Mouse (Mus musculus) C2C12 (cell line): Measurements from ENCODE around the gene Fbxl19. TPM values are rescaled to one million over a fixed set of nuclear protein-coding genes. Genes with fewer than 3 reads are reported as not detected.
A peak's percentile ranks its signal among the peaks of the same experiment; 100 is the strongest.
"Not testable (repeated sequence)": the region's sequence is repeated elsewhere in the genome, so short reads cannot be mapped to it uniquely, and the experiment has no call there.

Source experiments
- H3K27me3 ChIP-seq: one replicate; pipeline ENCODE4 v1.6.1; 2011; ENCODE audit not compliant: control insufficient read depth, insufficient read depth, insufficient read length
- H3K36me3 ChIP-seq: one replicate; pipeline ENCODE4 v1.6.1; 2011; ENCODE audit not compliant: control insufficient read depth, insufficient read depth
- H3K4me3 ChIP-seq: one replicate; pipeline ENCODE4 v1.5.1; 2011; ENCODE audit warnings: mild to moderate bottlenecking, control low read depth; ENCODE audit not compliant: poor library complexity, insufficient read depth, severe bottlenecking
- H3K79me2 ChIP-seq: one replicate; pipeline ENCODE4 v1.6.1; 2011; ENCODE audit not compliant: control insufficient read depth, insufficient read depth
- H3K79me3 ChIP-seq: one replicate; pipeline ENCODE4 v1.6.1; 2011; ENCODE audit warnings: low read depth, control low read depth
- H3ac ChIP-seq: one replicate; pipeline ENCODE3; 2011; ENCODE audit warnings: low read depth; ENCODE audit not compliant: control insufficient read depth, insufficient read length
- CEBPB ChIP-seq: IDR thresholded peaks from one replicate; pipeline ENCODE4 v1.6.1; 2011; ENCODE audit warnings: low read depth, mild to moderate bottlenecking, control low read depth, moderate library complexity
- CTCF ChIP-seq: IDR thresholded peaks from one replicate; pipeline ENCODE4 v1.5.1; 2011; ENCODE audit not compliant: control insufficient read depth, insufficient read depth, insufficient read length
- FOSL1 ChIP-seq: IDR thresholded peaks from one replicate; pipeline ENCODE4 v1.8.0; 2011; ENCODE audit warnings: mild to moderate bottlenecking, low read length; ENCODE audit not compliant: poor library complexity, insufficient read depth, severe bottlenecking
- MAX ChIP-seq: IDR thresholded peaks from one replicate; pipeline ENCODE4 v1.6.1; 2011; ENCODE audit warnings: mild to moderate bottlenecking, control low read depth
- MYOD1 ChIP-seq: IDR thresholded peaks from one replicate; pipeline ENCODE4 v1.6.1; 2011; ENCODE audit warnings: low read depth; ENCODE audit not compliant: control insufficient read depth, insufficient read length
- MYOG ChIP-seq: IDR thresholded peaks from one replicate; pipeline ENCODE4 v1.6.1; 2011; ENCODE audit not compliant: control insufficient read depth, insufficient read length; ENCODE audit errors: extremely low read depth
- USF1 ChIP-seq: IDR thresholded peaks from one replicate; pipeline ENCODE4 v1.6.1; 2011; ENCODE audit warnings: low read depth, mild to moderate bottlenecking, control low read depth, moderate library complexity
- polyA plus RNA-seq: library from polyadenylated mRNA; unstranded; fragments of >200 nt; fragmentation: generic; extraction: Trizol; gene quantifications from one replicate; pipeline ENCODE4 v1.2.1, GENCODE M21; 2012; ENCODE audit warnings: missing spikeins

Fbxl19 gene
- polyA plus RNA-seq, 1 experiment = 26.9 TPM

GRCm38 (mm10) chr7:127725490-127725889, 18.9 kb upstream of the Fbxl19 start:
- no peak for TF ChIP-seq USF1
- TF ChIP-seq FOSL1 = no peak
- no peak for TF ChIP-seq CTCF
- TF ChIP-seq CEBPB = no peak
- no peak for TF ChIP-seq MYOD1
- TF ChIP-seq MYOG = no peak
- TF ChIP-seq MAX = no peak
- H3K4me3 ChIP-seq = no peak overlapping the region
- H3K36me3 ChIP-seq = no peaks in the 10 kb centered on the region
- no peaks in the 10 kb centered on the region for H3K79me3 ChIP-seq
- no peaks in the 10 kb centered on the region for H3K79me2 ChIP-seq
- peaks cover 14% of the 10 kb centered on the region for H3K27me3 ChIP-seq
- H3ac ChIP-seq = no peak overlapping the region

GRCm38 (mm10) chr7:127725924-127726323, 18.4 kb upstream of the Fbxl19 start:
- TF ChIP-seq USF1 = no peak
- TF ChIP-seq FOSL1 = no peak
- TF ChIP-seq CTCF = no peak
- no peak for TF ChIP-seq MAX
- no peak for TF ChIP-seq MYOG
- no peak for TF ChIP-seq CEBPB
- no peak for TF ChIP-seq MYOD1
- Histone ChIP-seq H3K79me3 (no peaks in the 10 kb centered on the region), H3K36me3 (no peaks in the 10 kb centered on the region), H3K4me3 (no peak overlapping the region), H3K79me2 (no peaks in the 10 kb centered on the region), H3ac (no peak overlapping the region), H3K27me3 (peaks cover 14% of the 10 kb centered on the region)

- Histone ChIP-seq H3K4me3 (no peak overlapping the region), H3K79me2 (no peaks in the 10 kb centered on the region), H3K27me3 (peaks cover 14% of the 10 kb centered on the region), H3K36me3 (no peaks in the 10 kb centered on the region), H3ac (no peak overlapping the region), H3K79me3 (no peaks in the 10 kb centered on the region)
- TF ChIP-seq USF1 (no peak), CEBPB (no peak), CTCF (no peak), MYOD1 (no peak)
Measured at GRCm38 (mm10) chr7:127727898-127728297, 16.4 kb upstream of the Fbxl19 start.

GRCm38 (mm10) chr7:127730170-127730569, 14.2 kb upstream of the Fbxl19 start:
- H3K36me3 ChIP-seq = no peaks in the 10 kb centered on the region
- no peaks in the 10 kb centered on the region for H3K79me3 ChIP-seq
- H3K27me3 ChIP-seq = peaks cover 14% of the 10 kb centered on the region
- TF ChIP-seq CEBPB = no peak
- TF ChIP-seq MAX = no peak
- no peak for TF ChIP-seq CTCF
- no peak for TF ChIP-seq FOSL1
- no peak for TF ChIP-seq MYOD1
- no peak for TF ChIP-seq USF1
- no peak for TF ChIP-seq MYOG
- H3ac ChIP-seq = no peak overlapping the region
- H3K4me3 ChIP-seq = no peak overlapping the region
- H3K79me2 ChIP-seq = no peaks in the 10 kb centered on the region

- not testable (repeated sequence) for H3K79me3 ChIP-seq, H3ac ChIP-seq, H3K79me2 ChIP-seq, H3K27me3 ChIP-seq, H3K4me3 ChIP-seq, H3K36me3 ChIP-seq
Measured at GRCm38 (mm10) chr7:127732066-127732465, 12.3 kb upstream of the Fbxl19 start, which contains the start of gene Ctf2. TSS of gene Ctf2 (minus strand) at chr7:127732166.

- H3K36me3 ChIP-seq = peaks cover 9% of the 10 kb centered on the region
- peaks cover 11% of the 10 kb centered on the region for H3K79me2 ChIP-seq
- H3K4me3 ChIP-seq = peak overlapping the region; percentile 55
- no peaks in the 10 kb centered on the region for H3K79me3 ChIP-seq
- no peaks in the 10 kb centered on the region for H3K27me3 ChIP-seq
- peak overlapping the region; percentile 62 for H3ac ChIP-seq
- TF ChIP-seq CEBPB (no peak), FOSL1 (no peak), CTCF (no peak), USF1 (peak; percentile 79)
Measured at GRCm38 (mm10) chr7:127745251-127745651, 908 bp downstream of the Fbxl19 start.
